Mouse (Mus musculus) ES-Bruce4 (cell line): Measurements from ENCODE around the gene Pcif1. TPM values are rescaled to one million over a fixed set of nuclear protein-coding genes. Genes with fewer than 3 reads are reported as not detected.
A peak's percentile ranks its signal among the peaks of the same experiment; 100 is the strongest.

Experiments used
- H3K27ac ChIP-seq: 2 replicates; pipeline ENCODE4 v1.5.1; 2012; ENCODE audit warnings: low read length, inconsistent platforms; ENCODE audit not compliant: insufficient read depth
- H3K27me3 ChIP-seq: 2 replicates; pipeline ENCODE4 v1.6.1; 2012; ENCODE audit warnings: mild to moderate bottlenecking, low read length, inconsistent platforms; ENCODE audit not compliant: control insufficient read depth, poor library complexity, insufficient read depth, severe bottlenecking
- H3K36me3 ChIP-seq: 2 replicates; pipeline ENCODE4 v1.6.1; 2012; ENCODE audit warnings: inconsistent platforms, mild to moderate bottlenecking, low read length, moderate library complexity; ENCODE audit not compliant: control insufficient read depth, poor library complexity, insufficient read depth, severe bottlenecking
- H3K4me1 ChIP-seq: one replicate; pipeline ENCODE4 v1.8.1; 2011; ENCODE audit warnings: low read length; ENCODE audit not compliant: control insufficient read depth, insufficient read depth
- H3K4me3 ChIP-seq: 2 replicates; pipeline ENCODE4 v1.5.1; 2011; ENCODE audit warnings: low read depth, mild to moderate bottlenecking, low read length
- H3K9ac ChIP-seq: 2 replicates; pipeline ENCODE4 v1.6.1; 2012; ENCODE audit warnings: low read depth, mild to moderate bottlenecking, inconsistent platforms; ENCODE audit not compliant: poor library complexity, severe bottlenecking
- H3K9me3 ChIP-seq: replicated peaks from 2 replicates; pipeline ENCODE4 v1.6.1; 2012; ENCODE audit warnings: mild to moderate bottlenecking, low read length, inconsistent platforms; ENCODE audit not compliant: control insufficient read depth, poor library complexity, insufficient read depth, severe bottlenecking
- CTCF ChIP-seq: IDR thresholded peaks from one replicate; pipeline ENCODE4 v1.8.1; 2011; ENCODE audit warnings: low read depth, low read length
- EP300 ChIP-seq: IDR thresholded peaks from 2 replicates; pipeline ENCODE4 v1.6.1; 2011; ENCODE audit warnings: low read depth, low read length; ENCODE audit not compliant: insufficient read depth
- POLR2A ChIP-seq: IDR thresholded peaks from one replicate; pipeline ENCODE4 v1.8.1; 2011; ENCODE audit warnings: low read length; ENCODE audit not compliant: insufficient read depth
- polyA plus RNA-seq: library from polyadenylated mRNA; stranded (reverse); fragments of >200 nt; gene quantifications from 2 replicates; pipeline ENCODE4 v1.2.4, GENCODE M21; 2011; ENCODE audit warnings: low read depth; ENCODE audit not compliant: missing spikeins, insufficient read depth, insufficient read length

Pcif1 gene
- polyA plus RNA-seq, 1 experiment: 30.2 TPM

DNA sequence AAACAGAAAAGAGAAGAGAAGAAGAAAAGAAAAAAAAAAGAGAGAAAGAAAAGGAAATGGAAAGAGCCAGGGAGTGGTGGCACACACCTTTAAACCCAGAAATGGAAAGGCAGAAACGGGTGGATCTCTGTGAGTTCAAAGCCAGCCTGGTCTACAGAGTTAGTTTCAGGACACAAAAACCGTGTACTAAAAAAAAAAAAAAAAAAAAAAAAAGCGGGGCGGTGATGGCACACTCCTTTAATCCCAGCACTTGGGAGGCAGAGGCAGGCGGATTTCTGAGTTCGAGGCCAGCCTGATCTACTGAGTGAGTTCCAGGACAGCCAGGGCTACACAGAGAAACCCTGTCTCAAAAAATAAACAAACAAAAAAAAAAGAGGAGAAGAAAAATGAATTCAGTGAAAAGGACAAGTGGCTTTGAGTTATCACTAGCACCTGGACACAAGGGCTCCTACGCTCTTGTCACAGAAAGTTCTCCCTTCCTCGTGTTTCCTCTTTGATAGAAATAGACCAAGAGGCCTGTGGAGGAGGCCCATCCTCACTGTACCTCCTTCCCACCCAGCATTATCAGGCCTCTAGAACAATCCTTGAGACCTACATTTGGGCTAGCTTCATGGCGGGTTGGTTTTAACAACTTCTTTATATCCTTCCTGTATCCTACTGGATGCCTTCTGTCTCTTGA lies 33.8 kb downstream of the Pcif1 start:
- H3K4me3 ChIP-seq: no peak overlapping the region
- H3K9ac ChIP-seq: peak overlapping the region; percentile 95
- no peak for TF ChIP-seq POLR2A
- H3K27ac ChIP-seq: no peak overlapping the region
- no peaks in the 10 kb centered on the region for H3K9me3 ChIP-seq
- H3K36me3 ChIP-seq: peaks cover 10% of the 10 kb centered on the region
- H3K27me3 ChIP-seq: no peaks in the 10 kb centered on the region
- peaks cover 3% of the 10 kb centered on the region for H3K4me1 ChIP-seq

DNA sequence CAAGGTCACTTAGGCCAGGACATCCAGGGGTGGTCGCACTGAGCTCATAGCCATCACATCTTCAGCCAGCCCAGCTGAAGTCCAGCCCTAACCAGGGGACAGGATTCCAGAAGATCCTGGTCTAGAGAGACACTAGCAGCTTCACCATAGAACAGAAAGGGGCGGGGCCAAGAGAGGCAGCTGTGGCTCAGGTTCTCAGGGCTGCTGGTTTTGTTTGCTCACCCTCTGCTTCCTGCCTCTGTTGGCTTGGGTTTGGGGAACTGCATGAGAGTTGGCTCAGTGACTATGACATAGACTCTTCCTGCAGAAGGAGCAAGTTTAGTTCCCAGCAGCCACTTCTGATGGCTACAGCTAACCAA lies 34.3 kb downstream of the Pcif1 start:
- Histone ChIP-seq H3K4me1 (peaks cover 6% of the 10 kb centered on the region), H3K4me3 (no peak overlapping the region), H3K27ac (no peak overlapping the region), H3K27me3 (no peaks in the 10 kb centered on the region), H3K9me3 (no peaks in the 10 kb centered on the region), H3K36me3 (peaks cover 6% of the 10 kb centered on the region; the same call in 1 of the 2 replicates), H3K9ac (no peak overlapping the region)
- no peak for TF ChIP-seq POLR2A
- no peak for TF ChIP-seq EP300
- no peak for TF ChIP-seq CTCF

DNA sequence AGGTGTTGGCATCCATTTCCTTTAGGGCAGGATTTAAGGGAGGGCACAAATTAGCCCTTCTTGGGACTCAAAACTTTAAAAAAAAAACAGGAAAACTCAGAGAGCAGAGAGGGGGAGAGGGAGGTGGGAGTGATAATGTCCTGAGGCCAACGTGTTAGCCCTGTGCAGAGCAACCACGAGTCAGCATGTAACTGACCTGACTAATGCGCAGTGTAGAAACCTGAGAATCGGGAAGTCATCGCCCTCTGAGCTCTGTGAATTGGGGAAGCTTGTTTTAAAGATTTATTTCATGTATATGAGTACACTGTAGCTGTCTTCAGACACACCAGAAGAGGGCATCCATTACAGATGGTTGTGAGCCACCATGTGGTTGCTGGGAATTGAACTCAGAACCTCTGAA lies 37.7 kb downstream of the Pcif1 start:
- Histone ChIP-seq H3K9me3 (no peaks in the 10 kb centered on the region), H3K9ac (no peak overlapping the region), H3K27ac (no peak overlapping the region), H3K4me1 (peaks cover 6% of the 10 kb centered on the region), H3K36me3 (no peaks in the 10 kb centered on the region), H3K27me3 (no peaks in the 10 kb centered on the region), H3K4me3 (no peak overlapping the region)
- TF ChIP-seq EP300 (no peak), POLR2A (no peak), CTCF (no peak)

DNA sequence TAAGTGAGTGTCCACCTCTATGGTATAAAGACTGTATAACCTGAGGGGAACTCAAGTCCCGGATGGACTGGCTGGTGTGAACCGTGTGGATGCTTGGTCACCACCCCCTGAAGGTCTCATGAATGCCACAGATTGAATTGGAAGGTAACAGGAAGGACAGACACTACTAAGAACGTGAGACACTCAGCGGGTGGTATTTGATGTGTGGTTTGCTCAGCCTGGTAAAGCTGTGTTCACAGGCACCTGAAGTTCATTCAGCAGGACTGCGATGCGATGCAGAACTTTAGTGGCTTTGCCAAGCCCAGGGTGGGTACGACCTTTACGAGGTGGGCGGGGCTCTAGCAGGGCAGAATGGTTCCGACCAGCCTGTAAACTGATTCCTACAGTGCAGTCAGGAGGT lies 38.3 kb downstream of the Pcif1 start:
- H3K27ac ChIP-seq: peak overlapping the region; percentile 28; the same call in 1 of the 2 replicates
- no peaks in the 10 kb centered on the region for H3K36me3 ChIP-seq
- TF ChIP-seq CTCF (no peak), POLR2A (no peak), EP300 (no peak)

DNA sequence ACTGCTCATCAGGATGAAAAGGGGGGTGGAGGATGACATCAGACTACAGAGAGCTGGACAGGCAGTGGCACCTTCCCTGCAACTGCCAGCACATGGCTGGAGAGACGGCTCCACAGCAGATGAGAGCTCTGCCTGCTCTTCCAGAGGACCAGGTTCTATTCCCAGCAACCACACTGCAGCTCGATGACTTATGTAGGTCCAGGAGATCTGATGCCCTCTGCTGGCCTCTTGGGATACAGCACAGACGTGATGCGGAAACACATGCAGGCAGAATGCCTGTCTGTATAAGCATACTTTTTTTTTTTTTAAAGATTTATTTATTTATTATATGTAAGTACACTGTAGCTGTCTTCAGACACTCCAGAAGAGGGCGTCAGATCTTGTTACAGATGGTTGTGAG lies 39.2 kb downstream of the Pcif1 start:
- Histone ChIP-seq H3K27me3 (no peaks in the 10 kb centered on the region), H3K36me3 (no peaks in the 10 kb centered on the region), H3K27ac (0 out of 2 replicates have a peak overlapping the region, but pooled peaks have one; percentile 28), H3K4me1 (peaks cover 6% of the 10 kb centered on the region), H3K9ac (no peak overlapping the region), H3K9me3 (no peaks in the 10 kb centered on the region), H3K4me3 (no peak overlapping the region)
- no peak for TF ChIP-seq POLR2A
- TF ChIP-seq CTCF: peak; percentile 84

More for the DNA sequence above, 38.3 kb downstream of the Pcif1 start:
- H3K9me3 ChIP-seq: no peaks in the 10 kb centered on the region
- no peak overlapping the region for H3K4me3 ChIP-seq
- peaks cover 6% of the 10 kb centered on the region for H3K4me1 ChIP-seq
- no peak overlapping the region for H3K9ac ChIP-seq
- no peaks in the 10 kb centered on the region for H3K27me3 ChIP-seq

DNA sequence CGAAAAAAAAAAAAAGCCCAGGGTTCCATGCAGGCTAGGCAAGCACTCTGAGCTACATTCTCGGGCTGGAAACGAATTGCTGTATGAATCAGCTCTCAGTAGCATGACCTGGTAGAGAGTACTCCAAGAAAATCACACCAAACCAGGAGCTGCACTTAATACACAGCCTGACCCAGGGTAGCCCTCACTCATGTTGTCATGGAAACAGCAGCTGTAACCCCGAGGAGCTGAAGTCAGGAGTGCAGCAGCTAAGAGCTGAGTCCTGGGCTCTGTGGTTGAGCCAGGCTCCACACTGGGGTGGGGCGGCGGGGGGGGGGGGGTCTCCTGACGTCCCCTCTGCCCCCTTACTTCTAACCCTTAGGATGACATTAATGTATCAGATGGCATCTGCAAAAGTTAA lies 42.9 kb downstream of the Pcif1 start:
- Histone ChIP-seq H3K4me3 (no peak overlapping the region), H3K9me3 (no peaks in the 10 kb centered on the region), H3K4me1 (peaks cover 6% of the 10 kb centered on the region), H3K9ac (no peak overlapping the region), H3K27me3 (no peaks in the 10 kb centered on the region), H3K27ac (no peak overlapping the region), H3K36me3 (no peaks in the 10 kb centered on the region)
- no peak for TF ChIP-seq CTCF
- TF ChIP-seq POLR2A: no peak
- TF ChIP-seq EP300: no peak
